Mouse (Mus musculus): ENCODE data around the gene Hat1. TPM values are rescaled to one million over a fixed set of nuclear protein-coding genes. Genes with fewer than 3 reads are reported as not detected.

The Hat1 gene
- polyA plus RNA-seq, 1 experiment from 2014 or later = 132 TPM

DNA sequence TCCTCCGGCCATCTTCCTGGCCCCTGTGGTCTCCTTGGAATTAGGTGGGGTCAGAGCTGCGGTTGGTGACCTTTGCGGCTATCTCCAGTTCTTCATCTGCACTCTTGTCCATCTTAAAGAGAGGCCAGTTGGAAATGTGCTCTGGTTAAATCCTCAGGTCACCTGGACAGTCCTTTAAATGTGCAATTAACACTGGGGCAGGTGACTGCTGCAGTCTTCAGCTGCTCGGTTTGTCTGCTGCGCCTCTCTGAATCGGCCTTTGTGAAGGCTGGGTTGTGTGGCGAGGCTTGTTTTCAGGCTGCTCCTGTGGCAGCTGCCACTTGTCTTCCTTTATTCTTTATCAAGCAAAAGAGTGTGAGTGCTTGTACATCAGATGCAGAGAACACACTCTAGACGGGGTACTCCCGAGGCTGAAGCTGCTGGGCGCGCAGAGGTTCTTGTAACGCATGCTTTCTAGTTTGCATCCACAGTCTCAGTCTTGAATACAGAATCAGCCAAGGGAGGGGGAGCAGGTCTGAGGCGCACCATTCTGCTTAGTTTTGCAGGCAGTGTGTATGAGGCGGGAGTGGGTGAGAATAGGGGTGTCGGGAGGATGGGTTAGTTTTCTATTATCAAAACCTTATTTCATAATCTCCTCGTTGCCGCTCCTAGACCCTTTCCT lies 56.9 kb downstream of the Hat1 start:
- Histone ChIP-seq H3K36me3 (peaks cover 10% of the 10 kb centered on the region), H3K4me1 (replicated peaks) (no peaks in the 10 kb centered on the region), H3K4me3 (no peak overlapping the region), H3K9me3 (replicated peaks) (no peaks in the 10 kb centered on the region; the same call in 1 of the 2 replicates), H3K27me3 (replicated peaks) (peaks cover 21% of the 10 kb centered on the region; the same call in 1 of the 2 replicates), H3K9ac (no peak overlapping the region), H3K27ac (ENCODE audit: poor library complexity, severe bottlenecking) (no peak overlapping the region), H3K4me2 (no peak overlapping the region)
- WGBS = 57% methylated on average over 17 of the region's 17 CpGs
- no peak for ATAC-seq (ENCODE audit: insufficient number of reproducible peaks, low FRiP score)

DNA sequence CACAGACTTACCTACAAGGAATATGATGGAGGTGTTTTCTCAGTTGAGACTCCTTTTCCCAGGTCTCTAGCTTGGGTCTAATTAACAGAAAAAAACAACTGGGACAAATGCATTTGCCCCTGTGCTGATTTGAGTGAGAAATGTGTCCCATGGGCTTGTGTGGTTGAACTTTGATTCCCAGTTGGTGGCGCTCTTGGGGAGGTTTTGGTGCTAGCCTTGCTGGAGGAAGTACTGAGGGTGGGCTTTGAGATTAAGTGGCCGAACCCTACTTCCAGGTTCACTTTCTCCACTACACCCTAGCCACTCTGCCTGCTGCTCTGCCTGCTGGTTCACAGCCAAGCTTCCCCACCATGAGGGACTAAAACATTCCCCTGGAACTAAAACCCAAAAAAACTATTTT lies 60.8 kb downstream of the Hat1 start:
- Histone ChIP-seq H3K4me3 (no peak overlapping the region), H3K36me3 (no peaks in the 10 kb centered on the region), H3K4me1 (replicated peaks) (0 out of 2 replicates have a peak, but pooled peaks cover 4% of the 10 kb centered on the region), H3K9ac (no peak overlapping the region), H3K27ac (ENCODE audit: poor library complexity, severe bottlenecking) (no peak overlapping the region), H3K27me3 (replicated peaks) (peaks cover 31% of the 10 kb centered on the region), H3K9me3 (replicated peaks) (no peaks in the 10 kb centered on the region; the same call in 1 of the 2 replicates), H3K4me2 (no peak overlapping the region)
- no peak for ATAC-seq (ENCODE audit: insufficient number of reproducible peaks, low FRiP score)
- WGBS = 6% methylated on average over 2 of the region's 2 CpGs

DNA sequence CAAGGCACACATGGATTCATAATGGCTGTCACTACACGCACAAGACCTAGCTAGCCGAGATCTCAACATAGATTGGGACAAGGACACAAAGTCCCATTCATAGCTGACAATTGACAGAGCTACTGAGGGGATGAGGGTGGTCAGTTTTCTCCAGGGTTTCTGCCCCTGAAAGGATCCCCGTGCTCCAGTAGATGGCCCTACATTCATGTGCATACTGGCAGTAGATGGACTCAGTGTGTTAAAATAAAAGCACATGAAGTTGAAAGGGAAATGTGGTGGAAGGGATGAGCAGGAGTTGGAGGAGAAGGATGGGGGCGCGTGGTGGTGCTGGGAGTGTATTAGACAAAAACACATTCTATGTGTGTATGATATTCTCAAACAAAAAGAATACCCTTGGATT lies 63.0 kb downstream of the Hat1 start:
- H3K4me2 ChIP-seq = no peak overlapping the region
- peaks cover 23% of the 10 kb centered on the region for H3K27me3 ChIP-seq (replicated peaks)
- no peak overlapping the region for H3K9ac ChIP-seq
- H3K9me3 ChIP-seq (replicated peaks) = no peaks in the 10 kb centered on the region; the same call in 1 of the 2 replicates
- no peak for ATAC-seq (ENCODE audit: insufficient number of reproducible peaks, low FRiP score)
- 56% methylated on average over 5 of the region's 5 CpGs for WGBS
- no peak overlapping the region for H3K4me3 ChIP-seq
- no peak overlapping the region for H3K27ac ChIP-seq (ENCODE audit: poor library complexity, severe bottlenecking)
- 0 out of 2 replicates have a peak, but pooled peaks cover 4% of the 10 kb centered on the region for H3K4me1 ChIP-seq (replicated peaks)
- no peaks in the 10 kb centered on the region for H3K36me3 ChIP-seq

DNA sequence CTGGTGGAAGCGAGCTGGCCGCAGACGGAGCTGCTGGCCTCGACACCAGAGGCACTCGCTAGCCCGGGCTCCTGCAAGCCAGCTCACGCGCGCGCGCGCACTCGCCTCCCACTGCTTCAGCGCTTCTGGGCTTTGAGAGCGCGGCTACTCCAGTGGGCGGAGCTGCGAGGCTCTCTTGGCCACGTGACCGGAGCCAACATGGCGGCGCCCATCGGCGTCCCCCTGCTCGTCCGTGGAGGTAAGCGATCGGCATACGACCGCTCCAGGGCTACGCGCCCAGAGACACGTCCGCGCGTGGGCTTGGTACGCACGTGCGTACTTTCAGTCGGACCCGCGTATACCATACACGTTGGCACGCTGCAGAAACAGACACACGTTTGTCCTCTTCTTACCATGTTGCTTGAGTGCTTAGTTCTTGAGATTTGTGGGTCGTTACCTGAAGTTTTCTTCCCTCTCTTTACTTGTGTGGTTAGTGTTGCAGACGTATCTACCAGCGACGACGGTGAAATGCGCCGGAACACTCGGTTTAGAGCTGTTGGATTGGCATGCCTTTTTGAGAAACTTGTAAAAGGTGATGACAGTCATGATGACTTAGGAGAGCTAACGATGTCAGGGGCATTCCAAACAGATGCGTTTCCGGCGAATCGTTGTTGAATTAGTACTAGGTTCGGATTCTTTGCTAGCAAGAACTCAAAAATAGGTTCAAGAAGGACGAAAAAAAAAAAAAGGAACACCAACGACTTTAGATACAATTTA lies 64.6 kb downstream of the Hat1 start, which contains the start of gene Metap1d:
TSS of gene Metap1d (plus strand) at position 116 of the 756 bp plus-strand sequence.
- Histone ChIP-seq H3K4me1 (replicated peaks) (0 out of 2 replicates have a peak, but pooled peaks cover 4% of the 10 kb centered on the region), H3K4me3 (peak within 1 kb of the TSS; percentile 67), H3K9me3 (replicated peaks) (no peaks in the 10 kb centered on the region; the same call in 1 of the 2 replicates), H3K4me2 (peak within 1 kb of the TSS; percentile 89), H3K27me3 (replicated peaks) (peaks cover 21% of the 10 kb centered on the region), H3K36me3 (no peaks in the 10 kb centered on the region), H3K9ac (peak within 1 kb of the TSS; percentile 76), H3K27ac (ENCODE audit: poor library complexity, severe bottlenecking) (peak within 1 kb of the TSS; percentile 20; the same call in 1 of the 2 replicates)
- WGBS = under 1% methylated on average over 61 of the region's 61 CpGs
- ATAC-seq (ENCODE audit: insufficient number of reproducible peaks, low FRiP score) = peak; percentile 97

DNA sequence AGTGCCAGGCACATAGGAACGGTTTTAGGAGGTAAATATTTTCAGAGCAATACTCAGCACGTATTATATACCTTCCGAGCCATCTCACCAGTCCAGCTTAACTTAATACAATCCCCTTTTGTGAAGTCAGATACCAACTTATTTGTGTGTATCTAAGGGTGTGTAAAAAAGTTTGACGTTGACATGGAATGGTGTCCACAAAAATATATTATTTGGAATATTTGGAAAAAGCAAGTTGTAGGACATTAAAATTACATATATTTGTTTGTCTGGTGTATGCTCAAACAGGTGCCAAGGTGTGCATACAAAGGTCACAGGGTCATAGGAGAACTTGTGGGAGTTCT lies 65.1 kb downstream of the Hat1 start:
- WGBS = 36% methylated on average over 4 of the region's 4 CpGs
- Histone ChIP-seq H3K36me3 (no peaks in the 10 kb centered on the region), H3K9ac (no peak overlapping the region), H3K4me2 (peak overlapping the region; percentile 89), H3K27ac (ENCODE audit: poor library complexity, severe bottlenecking) (no peak overlapping the region), H3K9me3 (replicated peaks) (no peaks in the 10 kb centered on the region; the same call in 1 of the 2 replicates), H3K4me1 (replicated peaks) (0 out of 2 replicates have a peak, but pooled peaks cover 4% of the 10 kb centered on the region), H3K4me3 (peak overlapping the region; percentile 67), H3K27me3 (replicated peaks) (peaks cover 20% of the 10 kb centered on the region)
- no peak for ATAC-seq (ENCODE audit: insufficient number of reproducible peaks, low FRiP score)

DNA sequence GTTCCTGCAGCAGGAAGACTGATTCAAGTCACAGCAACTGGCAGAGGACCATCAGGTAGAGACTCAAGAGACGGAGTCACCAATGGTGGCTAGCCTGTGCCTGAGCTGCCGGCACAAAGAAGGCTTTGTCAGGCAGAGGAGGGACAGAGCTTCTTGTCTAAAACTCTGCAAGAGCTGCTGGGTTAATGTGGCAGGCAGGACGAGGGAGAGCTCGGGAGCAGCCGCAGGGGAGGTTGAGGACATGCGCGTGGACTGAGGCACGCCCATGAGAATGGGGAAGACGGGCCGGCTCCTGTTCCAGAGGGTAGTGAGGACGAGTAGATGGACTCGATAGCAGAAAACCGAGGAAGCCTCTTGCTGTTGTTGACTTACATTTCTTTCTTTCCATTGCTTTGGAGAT lies 69.9 kb downstream of the Hat1 start:
- no peaks in the 10 kb centered on the region for H3K27me3 ChIP-seq (replicated peaks)
- WGBS = 65% methylated on average over 13 of the region's 13 CpGs
- ATAC-seq (ENCODE audit: insufficient number of reproducible peaks, low FRiP score) = no peak
- no peak overlapping the region for H3K4me3 ChIP-seq
- H3K9ac ChIP-seq = no peak overlapping the region
- no peak overlapping the region for H3K27ac ChIP-seq (ENCODE audit: poor library complexity, severe bottlenecking)
- H3K4me1 ChIP-seq (replicated peaks) = 0 out of 2 replicates have a peak, but pooled peaks cover 5% of the 10 kb centered on the region
- H3K9me3 ChIP-seq (replicated peaks) = no peaks in the 10 kb centered on the region
- no peak overlapping the region for H3K4me2 ChIP-seq
- no peaks in the 10 kb centered on the region for H3K36me3 ChIP-seq

- no peaks in the 10 kb centered on the region for H3K27me3 ChIP-seq (replicated peaks)
- no peak overlapping the region for H3K9ac ChIP-seq
- H3K4me1 ChIP-seq (replicated peaks) = 0 out of 2 replicates have a peak, but pooled peaks cover 5% of the 10 kb centered on the region
- ATAC-seq (ENCODE audit: insufficient number of reproducible peaks, low FRiP score) = no peak
- no peak overlapping the region for H3K4me2 ChIP-seq
- H3K9me3 ChIP-seq (replicated peaks) = no peaks in the 10 kb centered on the region
- H3K27ac ChIP-seq (ENCODE audit: poor library complexity, severe bottlenecking) = no peak overlapping the region
- no peaks in the 10 kb centered on the region for H3K36me3 ChIP-seq
- 76% methylated on average over 1 of the region's 1 CpGs for WGBS
- H3K4me3 ChIP-seq = no peak overlapping the region
Measured at GRCm38 (mm10) chr2:71459659-71460058, 70.9 kb downstream of the Hat1 start.

DNA sequence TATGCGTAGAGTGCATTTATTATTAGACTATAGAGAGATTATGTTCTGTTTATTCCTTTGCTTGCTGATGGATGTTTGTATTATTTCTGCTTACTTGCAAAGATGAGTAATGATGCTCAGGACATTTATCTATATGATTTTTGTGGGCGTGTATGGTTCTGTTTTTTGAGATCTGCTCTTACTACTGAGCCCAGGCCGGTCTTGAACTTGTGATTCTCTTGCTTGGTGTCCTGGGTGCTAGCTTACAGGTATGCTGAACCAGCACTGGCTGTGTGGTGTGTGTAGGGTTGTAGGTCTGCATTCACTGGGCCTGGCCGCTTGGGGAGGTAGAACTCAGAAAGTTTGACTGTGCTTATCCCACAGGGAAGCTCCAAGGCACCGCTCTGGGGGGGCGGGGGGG lies 72.4 kb downstream of the Hat1 start:
- no peaks in the 10 kb centered on the region for H3K9me3 ChIP-seq (replicated peaks)
- WGBS = 63% methylated on average over 6 of the region's 6 CpGs
- no peaks in the 10 kb centered on the region for H3K36me3 ChIP-seq
- H3K4me1 ChIP-seq (replicated peaks) = peaks cover 8% of the 10 kb centered on the region; the same call in 1 of the 2 replicates
- 0 out of 2 replicates have a peak, but pooled peaks have one; percentile 40 for ATAC-seq (ENCODE audit: insufficient number of reproducible peaks, low FRiP score)
- no peak overlapping the region for H3K4me2 ChIP-seq
- H3K27ac ChIP-seq (ENCODE audit: poor library complexity, severe bottlenecking) = no peak overlapping the region
- H3K4me3 ChIP-seq = no peak overlapping the region
- H3K27me3 ChIP-seq (replicated peaks) = no peaks in the 10 kb centered on the region
- no peak overlapping the region for H3K9ac ChIP-seq

DNA sequence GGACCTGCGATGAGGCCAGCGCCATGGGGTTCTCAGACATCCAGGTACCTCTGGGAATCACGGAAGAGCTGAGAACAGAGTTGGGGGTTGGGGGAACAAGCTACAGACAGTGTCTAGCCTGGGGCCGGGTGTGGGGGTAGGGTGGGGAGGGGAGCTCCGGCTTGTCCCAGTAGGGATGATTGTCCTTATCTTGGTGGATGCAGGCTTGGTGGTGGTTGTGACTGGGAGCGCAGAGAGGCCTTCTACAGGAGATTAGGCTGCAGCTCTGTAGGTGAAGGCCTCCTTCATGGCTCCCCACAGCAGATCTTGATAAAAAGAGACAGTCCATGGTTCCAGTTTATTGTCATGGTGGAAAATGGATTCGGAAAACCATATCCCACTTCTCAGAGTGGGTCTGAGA lies 72.8 kb downstream of the Hat1 start:
- Histone ChIP-seq H3K4me3 (no peak overlapping the region), H3K36me3 (no peaks in the 10 kb centered on the region), H3K9ac (no peak overlapping the region), H3K9me3 (replicated peaks) (no peaks in the 10 kb centered on the region), H3K4me1 (replicated peaks) (peaks cover 10% of the 10 kb centered on the region; the same call in 1 of the 2 replicates), H3K27me3 (replicated peaks) (no peaks in the 10 kb centered on the region), H3K27ac (ENCODE audit: poor library complexity, severe bottlenecking) (no peak overlapping the region), H3K4me2 (no peak overlapping the region)
- peak; percentile 89 for ATAC-seq (ENCODE audit: insufficient number of reproducible peaks, low FRiP score)
- WGBS = 21% methylated on average over 6 of the region's 7 CpGs

DNA sequence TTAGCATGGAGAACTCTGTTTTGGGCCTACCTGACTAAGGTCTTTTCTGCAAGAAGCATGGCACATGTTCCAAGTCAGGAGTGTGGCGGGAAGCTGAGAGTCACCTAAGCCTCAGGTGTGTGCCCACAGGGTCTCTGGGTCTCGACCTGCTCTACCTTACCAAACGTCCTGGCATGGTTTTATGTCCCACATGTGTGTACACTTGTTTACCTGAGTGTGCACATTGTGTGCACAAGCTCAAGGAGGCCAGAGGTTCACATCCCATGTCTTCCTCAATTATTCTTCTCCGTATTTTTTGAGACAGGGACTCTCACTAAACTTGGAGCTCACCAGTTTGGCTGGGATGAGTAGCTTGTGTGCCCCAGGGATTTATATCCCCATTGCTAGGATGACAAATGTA lies 73.3 kb downstream of the Hat1 start:
- Histone ChIP-seq H3K9ac (no peak overlapping the region), H3K27me3 (replicated peaks) (no peaks in the 10 kb centered on the region), H3K4me1 (replicated peaks) (peaks cover 10% of the 10 kb centered on the region; the same call in 1 of the 2 replicates), H3K27ac (ENCODE audit: poor library complexity, severe bottlenecking) (no peak overlapping the region), H3K36me3 (no peaks in the 10 kb centered on the region), H3K9me3 (replicated peaks) (no peaks in the 10 kb centered on the region), H3K4me3 (no peak overlapping the region), H3K4me2 (no peak overlapping the region)
- 82% methylated on average over 4 of the region's 4 CpGs for WGBS
- no peak for ATAC-seq (ENCODE audit: insufficient number of reproducible peaks, low FRiP score)

GRCm38 (mm10) chr2:71462553-71462952 lies 73.8 kb downstream of the Hat1 start:
- 71% methylated on average over 3 of the region's 3 CpGs for WGBS
- no peak overlapping the region for H3K27ac ChIP-seq (ENCODE audit: poor library complexity, severe bottlenecking)

More at GRCm38 (mm10) chr2:71462553-71462952, 73.8 kb downstream of the Hat1 start:
- Histone ChIP-seq H3K27me3 (replicated peaks) (no peaks in the 10 kb centered on the region), H3K9me3 (replicated peaks) (no peaks in the 10 kb centered on the region), H3K9ac (no peak overlapping the region), H3K4me2 (no peak overlapping the region), H3K4me1 (replicated peaks) (peaks cover 10% of the 10 kb centered on the region; the same call in 1 of the 2 replicates), H3K36me3 (no peaks in the 10 kb centered on the region), H3K4me3 (no peak overlapping the region)
- peak; percentile 23; the same call in 1 of the 2 replicates for ATAC-seq (ENCODE audit: insufficient number of reproducible peaks, low FRiP score)

Measured in heart, embryonic 12.5 days (tissue).